Mouse (Mus musculus) hindbrain, embryonic 15.5 days (tissue): Measurements from ENCODE around the gene Rogdi. TPM values are rescaled to one million over a fixed set of nuclear protein-coding genes. Genes with fewer than 3 reads are reported as not detected.

Experiments
- ATAC-seq: fragments of 200-750 bp; cut with Nextera tagmentation; 2 replicates; pipeline ENCODE4 v1.8.0; 2017; ENCODE audit warnings: low read depth, moderate number of reproducible peaks, moderate TSS enrichment; ENCODE audit not compliant: low FRiP score
- H3K27ac ChIP-seq: fragments of 300-500 bp; sonication (generic); replicated peaks from 2 replicates; pipeline ENCODE4 v1.5.1; 2015; ENCODE audit warnings: mild to moderate bottlenecking, inconsistent platforms
- H3K27me3 ChIP-seq: fragments of 300-500 bp; sonication (generic); 2 replicates; pipeline ENCODE4 v1.6.1; 2015; ENCODE audit warnings: control low read depth, inconsistent platforms
- H3K36me3 ChIP-seq: fragments of 300-500 bp; sonication (generic); 2 replicates; pipeline ENCODE4 v1.6.1; 2015; ENCODE audit warnings: control low read depth, inconsistent platforms
- H3K4me1 ChIP-seq: fragments of 300-500 bp; sonication (generic); replicated peaks from 2 replicates; pipeline ENCODE4 v1.6.1; 2015; ENCODE audit warnings: control low read depth, inconsistent platforms
- H3K4me2 ChIP-seq: fragments of 300-500 bp; sonication (generic); 2 replicates; pipeline ENCODE4 v1.6.1; 2015; ENCODE audit warnings: moderate library complexity, mild to moderate bottlenecking, inconsistent platforms
- H3K4me3 ChIP-seq: fragments of 300-500 bp; sonication (generic); 2 replicates; pipeline ENCODE4 v1.5.1; 2015; ENCODE audit warnings: mild to moderate bottlenecking, inconsistent platforms
- H3K9ac ChIP-seq: fragments of 300-500 bp; sonication (generic); 2 replicates; pipeline ENCODE4 v1.6.1; 2015; ENCODE audit warnings: inconsistent platforms
- H3K9me3 ChIP-seq: fragments of 300-500 bp; sonication (generic); 2 replicates; pipeline ENCODE4 v1.6.1; 2016; ENCODE audit warnings: control low read depth, inconsistent platforms
- WGBS: fragments of 180-500 bp; shearing (Covaris S2); methylation state at CpG from one replicate; pipeline ENCODE4 v1.1.7; 2015; 5-methylcytosine and 5-hydroxymethylcytosine counted together
- polyA plus RNA-seq: library from polyadenylated mRNA; unstranded; fragments of >200 nt; fragmentation: Nextera tagmentation; extraction: Ambion mirVana; gene quantifications from 2 replicates; pipeline ENCODE4 v1.2.1, GENCODE M21; 2015

Gene Rogdi
- polyA plus RNA-seq, 1 experiment from 2014 or later = 164 TPM

DNA sequence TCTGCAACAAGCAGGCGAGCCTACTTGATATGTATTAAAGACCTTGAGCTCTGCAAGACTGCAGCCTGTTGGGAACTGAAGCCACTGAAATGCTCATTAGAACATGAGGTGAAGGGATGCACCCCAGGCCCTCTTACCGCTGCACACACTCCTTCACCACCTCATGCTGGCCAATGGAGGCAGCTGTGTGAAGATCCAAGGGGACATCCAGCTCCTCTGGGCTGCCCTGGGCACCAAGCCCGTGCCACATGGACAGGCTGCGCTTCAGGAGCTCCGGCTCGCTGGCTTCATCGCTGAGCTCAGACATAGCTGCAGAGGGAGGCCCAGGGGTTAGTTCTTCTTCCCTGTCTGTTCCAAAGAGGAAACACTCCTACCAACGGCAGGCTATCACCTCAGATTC lies 53.1 kb downstream of the Rogdi start:
- H3K27me3 ChIP-seq = no peaks in the 10 kb centered on the region
- H3K4me2 ChIP-seq = no peak overlapping the region
- no peak overlapping the region for H3K4me3 ChIP-seq
- ATAC-seq = no peak
- WGBS = 91% methylated on average over 8 of the region's 8 CpGs
- H3K27ac ChIP-seq = no peak overlapping the region
- H3K36me3 ChIP-seq = peaks cover 30% of the 10 kb centered on the region
- no peak overlapping the region for H3K9ac ChIP-seq
- H3K9me3 ChIP-seq = no peaks in the 10 kb centered on the region
- H3K4me1 ChIP-seq = peaks cover 21% of the 10 kb centered on the region

Other genes with a start within 250 kb of the Rogdi start
- 125 and 134 TPM in 2 replicates for gene Cdip1, start 223.3 kb downstream of the Rogdi start, polyA plus RNA-seq
- 0.26 and 0.43 TPM in 2 replicates for gene 4930562C15Rik, start 178.1 kb downstream of the Rogdi start, polyA plus RNA-seq
- gene Ubald1, start 133.2 kb downstream of the Rogdi start, polyA plus RNA-seq = 51.1 and 69.2 TPM in 2 replicates
- 118 and 126 TPM in 2 replicates for gene Mgrn1, start 127.3 kb downstream of the Rogdi start, polyA plus RNA-seq
- 128 and 130 TPM in 2 replicates for gene Nudt16l1, start 74.8 kb downstream of the Rogdi start, polyA plus RNA-seq
- gene Anks3, start 49.3 kb downstream of the Rogdi start, polyA plus RNA-seq = 71.4 and 71.9 TPM in 2 replicates
- gene Sept12, start 15.7 kb downstream of the Rogdi start, polyA plus RNA-seq = not detected in 2 replicates
- 2.7 and 4.3 TPM in 2 replicates for gene Smim22, start 6.3 kb downstream of the Rogdi start, polyA plus RNA-seq
- 176 and 180 TPM in 2 replicates for gene Glyr1, start 36.3 kb upstream of the Rogdi start, polyA plus RNA-seq
- gene Ubn1, start 36.5 kb upstream of the Rogdi start, polyA plus RNA-seq = 13.0 and 13.9 TPM in 2 replicates
- 0.16 and 0.18 TPM in 2 replicates for gene Ppl, start 118.9 kb upstream of the Rogdi start, polyA plus RNA-seq
- gene Sec14l5, start 133.6 kb upstream of the Rogdi start, polyA plus RNA-seq = 0.41 and 0.56 TPM in 2 replicates
- gene Nagpa, start 190.5 kb upstream of the Rogdi start, polyA plus RNA-seq = 12.2 and 13.0 TPM in 2 replicates
- 15.6 and 16.9 TPM in 2 replicates for gene AU021092, start 208.7 kb upstream of the Rogdi start, polyA plus RNA-seq
- 35.3 and 43.6 TPM in 2 replicates for gene Alg1, start 220.1 kb upstream of the Rogdi start, polyA plus RNA-seq
- gene Eef2kmt, start 242.4 kb upstream of the Rogdi start, polyA plus RNA-seq = 9.3 and 10.7 TPM in 2 replicates